Mouse (Mus musculus) left cerebral cortex, postnatal 14 days (tissue): ENCODE data around the gene Sectm1a. TPM values are rescaled to one million over a fixed set of nuclear protein-coding genes. Genes with fewer than 3 reads are reported as not detected.
"Not testable (repeated sequence)": the region's sequence is repeated elsewhere in the genome, so short reads cannot be mapped to it uniquely, and the experiment has no call there.

Experiments used
- DNase-seq, 2 experiments: peaks; one replicate each; pipeline ENCODE4 v3.0.0; 2021 to 2022; ENCODE audit warnings: low spot score in 2 of 2, mixed read lengths in 1 of 2
- intact Hi-C: fragments of 180-260 bp; cut with DNase I; formaldehyde crosslinking; loops from one replicate; pipeline ENCODE4 v1.15.1; 2025
- total RNA-seq, 2 experiments: library from RNA; stranded (reverse); gene quantifications; 2 replicates each; pipeline ENCODE4 v1.2.3; 2021

Sectm1a gene
- total RNA-seq, 2 experiments from 2014 or later, result not detected

DNA sequence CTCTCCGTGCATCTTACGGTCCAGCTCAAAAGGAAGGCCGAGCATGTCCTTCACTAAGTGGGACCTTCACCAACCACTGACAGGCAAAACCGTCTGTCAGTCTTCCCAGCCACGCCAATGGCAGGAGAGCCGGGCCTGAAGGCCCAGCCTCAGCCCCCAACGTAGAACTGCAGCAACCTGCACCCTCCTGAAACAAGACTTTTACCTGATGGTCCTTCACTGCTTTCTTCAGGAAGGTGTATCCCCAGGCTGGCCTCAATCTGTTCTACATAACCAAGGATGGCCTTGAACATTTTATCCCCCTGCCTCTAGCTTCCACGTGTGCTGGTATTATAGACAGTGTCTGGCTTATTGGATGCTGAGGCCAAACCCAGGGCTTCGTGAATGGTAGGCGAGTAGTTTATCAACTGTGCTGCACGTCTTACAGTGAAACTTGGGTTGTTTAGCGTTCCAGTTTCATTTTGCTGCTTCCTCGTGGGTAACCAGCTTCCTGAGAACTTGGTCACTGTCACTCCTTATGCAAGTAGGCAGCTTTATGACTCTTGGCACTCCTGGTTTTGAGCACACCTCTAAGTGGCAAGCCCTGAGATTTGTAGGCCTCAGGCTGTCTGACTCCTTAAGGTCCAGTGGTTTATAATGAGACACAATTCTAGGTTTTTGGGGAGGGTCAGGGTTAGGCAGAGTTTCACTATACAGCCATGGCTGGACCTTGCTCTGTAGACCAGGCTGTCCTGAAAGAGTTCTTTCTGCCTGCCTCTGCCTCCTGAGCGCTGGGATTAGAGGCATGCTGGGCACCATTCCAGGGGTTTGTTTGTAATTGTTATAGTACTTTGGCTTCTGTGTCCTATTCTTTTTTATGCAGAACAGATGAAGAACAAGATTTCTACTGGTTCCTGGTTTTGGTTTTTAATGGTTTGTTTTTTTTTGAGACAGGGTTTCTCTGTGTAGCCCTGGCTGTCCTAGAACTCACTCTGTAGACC, 11.9 kb upstream of the Sectm1a start:
- intact Hi-C loops, result no loop called here
- no peak for DNase-seq

DNA sequence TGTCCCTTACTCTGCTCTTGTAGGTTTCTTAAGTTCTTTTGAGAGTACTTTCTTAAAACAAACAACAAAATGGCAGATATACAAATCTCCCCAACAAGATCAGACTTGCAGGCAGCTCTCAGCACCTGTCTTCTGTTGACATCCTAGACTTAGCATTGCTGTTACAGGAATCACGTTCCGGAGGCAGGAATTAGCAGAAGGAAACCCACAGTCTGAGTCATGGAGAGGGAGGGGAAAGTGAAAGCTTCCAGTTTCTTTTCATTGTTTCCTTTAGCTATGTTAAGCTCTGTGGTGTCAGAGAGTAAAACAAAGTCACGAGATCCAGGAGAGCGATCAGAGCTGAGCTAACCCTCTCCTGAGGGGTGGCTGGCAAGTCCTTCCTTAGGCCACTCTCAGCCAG, 9.9 kb upstream of the Sectm1a start:
- DNase-seq, result no peak
- intact Hi-C loops, result no loop called here

DNA sequence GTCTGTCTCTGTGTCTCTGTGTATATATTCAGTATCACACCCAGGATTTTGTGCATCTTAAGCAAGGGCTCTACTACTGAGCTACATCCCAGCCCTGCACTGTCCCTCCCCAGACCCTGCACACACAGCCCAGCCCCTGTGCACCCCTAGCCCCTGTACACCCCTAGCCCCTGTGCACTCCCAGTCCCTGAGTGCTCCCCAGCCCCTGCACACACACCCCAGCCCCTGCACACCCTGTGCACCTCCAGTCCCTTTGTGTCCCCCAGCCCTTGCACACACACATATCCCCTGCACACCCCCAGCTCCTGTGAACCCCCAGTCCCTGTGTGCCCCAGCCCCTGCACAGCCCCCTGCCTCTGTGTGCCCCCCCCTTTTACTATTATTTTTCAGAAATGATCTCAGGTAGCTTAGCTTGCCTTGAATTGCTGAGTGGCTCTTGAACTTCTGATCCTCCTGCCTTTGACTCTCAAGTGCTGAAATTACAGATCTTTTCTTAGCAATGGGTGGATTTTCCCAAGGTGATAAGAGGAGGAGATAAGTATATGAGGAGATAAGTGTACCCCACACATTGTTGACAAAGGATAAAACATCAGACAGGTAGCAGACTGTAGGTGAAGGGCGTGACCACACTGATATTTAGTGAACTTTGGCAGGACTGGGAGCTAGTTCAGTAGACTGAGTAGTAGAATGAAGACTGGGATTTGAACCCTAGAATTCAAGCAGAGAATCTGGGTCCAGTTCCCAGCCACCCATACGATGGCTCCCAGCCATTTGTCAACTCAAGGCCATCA, 8.9 kb upstream of the Sectm1a start:
- DNase-seq, result no peak
- intact Hi-C loops, result no loop called here

DNA sequence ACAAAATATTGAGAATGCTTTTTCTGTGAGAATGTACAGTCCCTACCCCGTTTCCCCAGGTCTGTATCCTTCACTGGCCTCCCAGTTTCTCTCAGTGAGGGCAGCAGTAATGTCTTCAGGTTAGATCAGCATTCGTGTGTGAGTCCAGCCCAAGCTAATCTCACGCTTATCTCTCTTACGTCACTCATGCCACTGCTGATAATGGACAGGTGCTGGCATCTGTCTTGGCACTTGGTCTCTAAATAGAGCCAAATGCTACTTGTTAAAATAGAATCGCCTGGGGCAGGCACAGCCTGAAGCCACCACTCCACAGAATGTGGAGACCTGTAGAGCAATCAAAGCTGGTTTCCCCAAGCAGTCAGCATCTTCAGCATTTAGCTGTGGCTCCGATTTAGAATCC, 8.0 kb upstream of the Sectm1a start:
- no peak for DNase-seq
- intact Hi-C loops, result no loop called here

DNA sequence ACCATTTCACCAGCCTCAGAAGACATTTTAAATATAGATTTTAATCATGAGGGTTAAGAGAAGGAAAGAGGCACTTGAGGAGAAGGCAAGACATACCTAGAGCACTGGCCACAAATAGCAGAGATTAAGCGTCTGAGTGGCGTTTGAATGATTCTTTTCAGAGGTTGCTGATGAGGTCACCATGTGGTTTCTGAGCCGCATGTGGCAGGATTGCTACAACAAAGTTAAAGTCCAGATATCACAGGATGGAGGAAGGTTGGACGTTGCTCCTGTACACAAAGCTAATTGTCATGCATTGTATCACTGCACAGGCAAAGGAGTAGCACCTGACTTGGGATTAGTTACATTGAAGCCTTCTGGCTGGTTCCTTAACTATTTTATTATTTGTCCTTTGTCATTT, 5.3 kb upstream of the Sectm1a start:
- no peak for DNase-seq
- intact Hi-C loops, result no loop called here

DNA sequence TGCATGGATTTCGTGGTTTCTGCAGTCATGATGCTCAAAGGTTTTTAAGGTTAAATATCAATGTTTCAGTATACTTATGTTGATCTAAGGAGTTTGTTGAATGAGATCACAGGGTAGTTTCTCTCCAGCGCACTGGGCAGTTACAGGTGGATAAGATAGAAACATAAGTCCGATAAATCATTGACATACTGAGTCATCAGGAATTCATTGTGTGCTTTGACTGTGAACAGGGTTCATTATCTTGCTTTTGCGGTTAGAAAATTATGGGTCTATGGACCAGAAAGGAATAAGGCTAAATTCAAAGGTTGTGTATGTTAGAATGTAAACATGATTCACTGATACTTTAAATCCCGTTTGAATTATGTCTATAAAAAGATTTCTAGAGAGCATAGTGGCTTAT, 4.2 kb upstream of the Sectm1a start:
- DNase-seq, result no peak
- intact Hi-C loops, result no loop called here

DNA sequence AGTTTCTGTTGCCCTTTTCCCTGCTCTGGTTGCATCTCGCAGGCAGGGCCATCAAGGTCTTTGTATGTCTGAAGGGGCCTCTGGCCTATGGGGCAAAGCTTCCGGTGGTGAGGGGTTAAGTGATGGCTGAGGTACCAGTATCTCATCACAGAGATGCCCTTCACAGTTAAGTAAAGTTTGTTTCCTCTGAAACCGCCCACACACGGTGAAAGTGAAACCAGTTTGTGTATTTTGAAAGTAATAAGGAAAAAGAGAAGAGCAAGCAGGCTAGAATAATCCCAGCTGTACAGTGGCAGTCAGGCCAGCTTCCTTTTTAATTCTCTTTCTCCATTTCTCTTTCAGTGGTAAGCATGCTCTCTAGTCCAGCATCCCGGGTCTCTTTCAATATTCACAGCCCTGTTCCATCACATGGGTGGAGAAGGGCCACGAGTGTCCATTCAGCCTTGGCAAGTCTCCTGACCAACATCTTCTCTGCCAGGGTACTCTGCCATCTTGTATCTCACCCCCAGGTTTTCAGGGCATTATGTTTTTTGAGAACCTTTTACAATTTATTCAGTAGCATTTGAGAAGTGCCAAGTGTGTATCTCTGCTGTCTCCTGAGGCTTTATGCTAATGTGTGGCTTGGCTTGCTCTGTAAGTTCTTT, 2.0 kb upstream of the Sectm1a start:
- intact Hi-C loops, result no loop called here

DNA sequence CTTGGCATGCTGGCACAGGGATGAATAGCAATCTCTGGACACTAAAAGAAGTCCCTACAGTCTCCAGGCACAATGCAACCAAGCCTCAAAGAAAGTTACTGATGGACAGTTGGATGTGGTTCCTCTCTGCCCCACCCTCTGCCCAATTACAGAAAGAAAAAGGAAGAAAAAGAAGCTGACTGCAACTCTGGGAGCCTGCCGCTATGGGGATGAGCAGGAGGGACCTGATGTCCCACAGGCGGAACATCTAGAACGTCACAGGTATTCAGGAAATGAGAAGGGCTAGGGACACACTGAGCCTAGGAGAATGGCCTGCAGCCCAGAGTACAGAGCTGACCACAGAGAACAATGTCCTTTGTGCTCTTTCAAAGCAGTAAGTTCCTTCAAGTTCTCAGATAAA, 1.2 kb upstream of the Sectm1a start:
- intact Hi-C loops, result no loop called here
- DNase-seq, result no peak

More for the DNA sequence above, 2.0 kb upstream of the Sectm1a start:
- peak in 1 of 2 experiments; percentile 13 for DNase-seq

DNA sequence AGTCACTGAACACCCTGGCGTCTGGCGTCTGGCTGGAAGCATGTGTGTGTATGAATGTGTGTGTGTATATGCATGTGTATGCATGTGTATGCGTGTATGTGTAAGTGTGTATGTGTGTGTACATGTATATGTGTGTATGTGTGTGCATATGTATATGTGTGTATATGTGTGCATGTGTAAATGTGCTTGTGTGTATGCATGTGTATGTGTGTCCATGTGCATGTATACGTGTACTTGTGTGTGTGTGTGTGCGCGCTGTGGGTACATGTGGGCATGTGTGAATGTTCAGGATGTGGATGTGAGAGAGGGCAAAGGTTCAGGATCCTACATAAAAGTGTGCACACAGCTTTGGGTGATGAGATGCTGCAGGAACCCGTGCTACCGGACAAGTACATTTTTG, 690 bp downstream of the Sectm1a start:
- DNase-seq, result no peak
- intact Hi-C loops, result no loop called here

DNA sequence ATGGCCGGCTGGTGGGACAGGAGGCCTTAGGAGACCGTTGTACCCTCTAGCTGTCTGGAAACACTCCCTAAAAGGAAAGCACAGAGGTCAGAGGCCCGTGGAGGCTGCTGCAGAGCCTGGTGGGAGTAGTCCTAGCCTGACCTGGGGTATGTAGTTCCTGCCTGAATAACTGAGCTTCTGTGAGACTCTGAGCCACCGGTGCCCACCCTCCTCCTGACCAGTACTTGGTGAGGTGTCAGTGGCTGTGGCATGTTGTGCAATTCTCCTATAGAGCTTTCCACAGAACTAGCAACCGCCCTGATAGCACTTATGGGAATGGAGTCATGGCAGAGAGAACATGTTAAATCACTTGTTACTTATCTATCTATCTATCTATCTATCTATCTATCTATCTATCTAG, 5.4 kb downstream of the Sectm1a start:
- DNase-seq, result no peak
- intact Hi-C loops, result no loop called here

DNA sequence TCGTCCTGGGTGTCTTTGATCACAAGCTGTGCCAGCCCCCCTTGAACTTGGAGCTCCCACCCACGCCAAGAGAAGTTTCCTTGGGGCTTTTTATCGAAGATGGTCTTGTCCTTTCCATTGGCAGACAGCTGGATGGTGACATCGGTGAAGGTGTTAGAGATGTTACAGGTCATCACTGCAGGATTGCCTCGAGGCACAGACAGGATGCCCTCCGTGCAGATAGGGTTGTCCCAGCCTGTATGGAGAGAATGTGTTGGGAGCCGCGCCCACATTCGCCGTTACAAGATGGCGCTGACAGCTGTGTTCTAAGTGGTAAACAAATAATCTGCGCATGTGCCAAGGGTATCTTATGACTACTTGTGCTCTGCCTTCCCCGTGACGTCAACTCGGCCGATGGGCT, 11.4 kb downstream of the Sectm1a start:
- DNase-seq, intact Hi-C loops: not testable (repeated sequence)

DNA sequence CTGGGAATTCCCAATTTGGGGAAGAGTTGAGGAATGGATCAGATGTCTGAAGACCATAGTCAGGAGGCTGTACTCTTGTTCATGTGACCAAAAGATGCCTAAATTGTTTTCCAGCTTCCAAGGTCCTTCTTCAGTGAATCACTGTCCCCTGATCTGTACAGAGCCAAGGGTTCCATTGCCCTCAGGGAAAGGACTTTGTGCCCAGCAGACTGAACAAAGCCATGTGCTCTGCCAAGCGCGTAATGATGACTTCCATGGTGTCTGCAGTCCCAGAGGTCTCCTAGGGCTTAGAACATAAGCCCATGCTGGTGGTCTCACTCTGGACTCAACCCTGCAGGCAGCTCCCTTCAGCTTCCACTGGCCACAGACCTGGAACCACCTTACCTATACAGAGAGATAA, 13.1 kb downstream of the Sectm1a start:
- DNase-seq, result no peak
- intact Hi-C loops, result no loop called here

DNA sequence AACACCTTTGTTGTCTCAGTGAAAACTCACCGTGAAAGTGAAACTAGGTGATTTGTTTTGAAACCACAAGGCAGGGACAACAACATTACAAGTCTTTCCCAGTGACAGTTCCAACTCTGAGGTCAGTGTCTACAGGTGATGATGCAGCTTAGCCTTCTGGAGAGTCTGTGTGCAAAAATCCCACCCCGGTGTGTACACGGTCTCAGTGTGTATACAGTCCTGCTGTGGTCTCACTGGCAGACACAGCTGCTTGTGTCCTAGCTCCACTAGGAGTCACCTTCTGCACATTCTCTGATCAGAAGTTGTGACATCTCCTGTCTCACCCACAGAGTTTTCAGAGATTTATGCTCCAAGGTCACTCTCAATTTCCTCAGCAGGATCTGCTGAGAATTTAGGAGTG, 16.8 kb downstream of the Sectm1a start:
- no peak for DNase-seq
- intact Hi-C loops, result no loop called here

DNA sequence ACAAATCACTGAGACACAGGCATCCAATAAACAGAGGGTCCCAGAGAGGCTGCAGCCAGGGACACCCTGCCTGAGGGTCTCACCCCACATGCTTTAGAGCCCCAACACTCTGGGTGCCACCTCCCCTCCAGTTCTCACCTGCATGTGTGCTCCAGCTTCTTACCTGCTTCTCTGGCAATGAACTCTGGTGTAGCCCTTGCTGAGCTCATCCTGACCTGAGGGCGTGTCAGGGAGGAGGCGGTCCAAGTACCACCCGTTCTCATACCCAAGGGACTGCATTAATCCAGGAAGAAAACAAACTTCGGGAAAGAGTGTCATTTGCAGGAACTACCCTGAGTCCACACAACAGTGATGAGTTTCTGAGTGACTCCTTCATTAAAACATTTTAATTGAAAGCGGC, 17.6 kb downstream of the Sectm1a start, which contains the start of gene Sectm1b:
TSS of gene Sectm1b (minus strand) at position 191 of the 400 bp plus-strand sequence.
- intact Hi-C loops, result no loop called here

DNA sequence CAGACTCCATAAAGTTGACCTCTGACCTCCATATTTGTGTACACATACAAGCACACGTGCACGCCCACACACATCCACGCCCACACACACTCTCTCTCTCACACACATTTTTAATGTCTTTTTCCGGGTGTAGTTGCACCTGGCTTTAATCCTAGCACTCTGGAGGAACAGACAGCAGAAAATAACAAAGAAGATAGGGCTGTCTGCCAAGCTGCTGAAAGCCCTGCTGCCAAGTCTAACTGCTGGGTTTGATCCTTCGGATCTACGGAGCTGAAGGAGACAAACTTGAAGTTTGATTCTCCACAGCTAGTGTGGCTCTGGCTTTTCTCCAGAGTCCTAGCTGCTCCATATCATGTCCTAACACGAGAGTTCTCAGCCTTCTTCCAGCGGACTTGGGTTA, 19.4 kb downstream of the Sectm1a start:
- intact Hi-C loops, result no loop called here
- DNase-seq, result peak in 1 of 2 experiments; percentile 51

More for the DNA sequence above, 17.6 kb downstream of the Sectm1a start, which contains the start of gene Sectm1b:
- no peak for DNase-seq

DNA sequence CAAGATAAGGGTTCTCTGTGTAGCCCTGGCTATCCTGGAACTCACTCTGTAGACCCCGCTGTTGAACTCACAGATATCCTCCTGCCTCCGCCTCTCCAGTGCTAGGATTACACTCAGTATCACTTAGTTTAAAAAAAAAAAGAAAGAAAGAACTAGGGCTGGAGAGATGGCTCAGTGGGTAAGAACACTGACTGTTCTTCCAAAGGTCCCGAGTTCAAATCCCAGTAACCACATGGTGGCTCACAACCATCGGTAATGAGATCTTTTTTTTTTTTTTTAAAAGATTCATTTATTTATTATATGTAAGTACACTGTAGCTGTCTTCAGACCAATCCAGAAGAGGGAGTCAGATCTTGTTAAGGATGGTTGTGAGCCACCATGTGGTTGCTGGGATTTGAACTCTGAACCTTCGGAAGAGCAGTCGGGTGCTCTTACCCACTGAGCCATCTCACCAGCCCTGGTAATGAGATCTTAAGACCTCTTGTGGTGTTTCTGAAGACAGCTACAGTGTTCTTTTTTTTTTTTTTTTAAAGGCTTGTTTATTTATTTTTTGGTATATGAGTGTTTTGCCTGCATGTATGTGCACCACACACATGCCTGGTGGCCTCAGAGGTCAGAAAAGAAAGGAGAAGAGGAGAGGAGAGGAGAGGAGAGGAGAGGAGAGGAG, 20.5 kb downstream of the Sectm1a start:
- intact Hi-C loops, result not testable (repeated sequence)

DNA sequence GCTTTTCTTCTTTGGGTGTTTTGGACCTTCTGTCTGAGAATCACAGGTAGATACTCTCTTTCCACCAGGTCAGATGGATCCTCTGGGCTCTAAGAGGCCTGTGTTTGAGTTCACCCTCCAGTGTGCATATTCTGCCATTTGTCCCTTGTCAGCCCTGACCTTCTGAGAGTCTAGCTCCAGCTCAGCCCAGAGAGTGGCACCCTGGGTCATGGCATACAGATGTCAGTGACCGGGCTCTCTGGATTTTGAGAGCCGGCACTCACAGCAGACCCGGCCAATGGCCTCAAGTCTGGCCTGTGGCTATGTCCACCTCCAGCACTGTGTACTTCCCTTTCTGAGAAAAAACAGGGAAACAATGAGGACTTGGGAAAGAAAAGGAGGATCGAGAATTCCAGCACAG, 21.5 kb downstream of the Sectm1a start:
- DNase-seq, result no peak
- intact Hi-C loops, result no loop called here

More for the DNA sequence above, 20.5 kb downstream of the Sectm1a start:
- DNase-seq, result not testable (repeated sequence)

DNA sequence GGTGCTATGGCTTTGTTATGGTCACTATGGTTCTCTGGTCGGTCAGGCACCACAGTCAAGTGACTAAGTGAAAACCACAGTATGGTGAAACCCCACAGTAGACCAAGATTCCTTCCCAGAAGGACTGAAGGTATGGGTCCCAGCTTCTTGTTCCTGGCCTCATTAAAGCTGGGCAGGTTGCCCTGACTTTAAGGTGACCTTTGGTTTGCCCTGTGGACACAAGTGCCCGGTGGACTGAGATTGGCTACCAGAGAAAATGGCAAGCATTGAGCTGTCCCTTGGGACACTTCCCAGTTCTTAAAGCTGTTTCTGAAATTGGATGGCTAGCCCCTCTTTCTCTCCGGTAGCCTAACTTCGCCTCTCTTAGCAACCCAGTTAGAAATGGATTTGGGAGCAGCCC, 22.1 kb downstream of the Sectm1a start:
- intact Hi-C loops, result no loop called here

DNA sequence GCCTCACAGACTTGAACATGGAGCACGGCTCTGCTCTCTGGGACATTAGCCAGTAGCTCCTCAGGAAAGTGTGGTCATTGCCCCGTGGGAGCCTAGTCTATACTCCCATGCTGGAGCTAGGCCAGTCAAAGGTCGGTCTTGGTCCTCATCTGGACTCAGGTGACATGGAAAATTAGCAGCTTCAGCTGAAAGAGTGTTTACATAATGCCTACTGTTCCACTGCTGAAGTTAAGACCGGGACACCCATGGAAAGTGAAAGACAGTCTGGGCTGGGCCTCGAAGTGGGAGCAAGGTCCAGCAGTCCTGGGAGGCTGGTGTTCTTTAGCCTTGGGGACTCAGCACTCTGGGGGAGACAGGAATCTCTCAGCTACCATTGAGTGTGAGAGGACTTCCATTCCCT, 22.9 kb downstream of the Sectm1a start:
- intact Hi-C loops, result no loop called here
- no peak for DNase-seq

More for the DNA sequence above, 22.1 kb downstream of the Sectm1a start:
- DNase-seq, result no peak
